Mouse (Mus musculus) brain, embryonic 14.5 days (tissue): Measurements from ENCODE around the gene Acoxl. TPM values are rescaled to one million over a fixed set of nuclear protein-coding genes. Genes with fewer than 3 reads are reported as not detected.

ENCODE experiments used
- DNase-seq: peaks from one replicate; pipeline ENCODE4 v3.0.0-alpha.2; 2011; ENCODE audit warnings: low read depth
- CTCF ChIP-seq: fragments of 200-500 bp; IDR thresholded peaks from 2 replicates; pipeline ENCODE4 v1.5.1; 2012; ENCODE audit warnings: inconsistent platforms, mild to moderate bottlenecking, moderate library complexity, borderline replicate concordance; ENCODE audit not compliant: insufficient read depth, insufficient read length; ENCODE audit errors: extremely low read depth
- POLR2A ChIP-seq: fragments of 200-500 bp; IDR thresholded peaks from 2 replicates; pipeline ENCODE4 v1.6.1; 2012; ENCODE audit warnings: mild to moderate bottlenecking, inconsistent platforms, borderline replicate concordance; ENCODE audit not compliant: poor library complexity, insufficient read depth, insufficient read length, severe bottlenecking; ENCODE audit errors: extremely low read depth
- polyA plus RNA-seq: library from polyadenylated mRNA; depleted of rRNA; stranded (reverse); fragments of >200 nt; gene quantifications from 2 replicates; pipeline ENCODE4 v1.2.3, GENCODE M21; 2012

The Acoxl gene
- polyA plus RNA-seq, 1 experiment = 0.04 TPM

DNA sequence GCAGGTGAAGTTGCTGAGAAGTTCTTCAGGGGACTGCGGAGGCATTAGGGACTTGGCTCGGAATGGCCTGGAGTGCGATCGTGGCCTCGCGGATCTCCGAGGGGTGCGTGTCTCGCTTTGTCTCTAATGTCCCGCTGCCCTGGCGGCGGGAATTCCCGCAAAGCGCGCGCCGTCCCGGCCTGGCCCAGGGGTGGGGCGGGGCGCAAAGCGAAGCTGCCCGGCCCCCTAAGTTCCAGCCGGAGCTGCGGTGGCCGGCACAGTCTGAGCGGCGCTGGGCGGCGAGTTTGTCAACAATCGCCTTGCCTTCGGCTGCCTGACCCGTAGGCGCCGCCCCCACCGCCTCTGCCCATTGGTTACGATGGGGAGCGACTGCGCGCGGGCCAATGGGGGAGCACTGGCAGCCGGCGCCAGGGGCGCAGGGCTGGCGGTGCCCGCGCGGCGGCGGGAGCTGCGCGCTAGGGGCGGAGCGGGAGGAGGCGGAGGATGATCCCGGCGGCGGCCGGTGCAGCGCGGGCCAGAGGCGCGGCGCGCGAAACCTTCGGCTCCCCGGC is 288.5 kb downstream of the Acoxl start:
- TF ChIP-seq POLR2A (peak; percentile 96), CTCF (no peak)
- peak; percentile 97 for DNase-seq

DNA sequence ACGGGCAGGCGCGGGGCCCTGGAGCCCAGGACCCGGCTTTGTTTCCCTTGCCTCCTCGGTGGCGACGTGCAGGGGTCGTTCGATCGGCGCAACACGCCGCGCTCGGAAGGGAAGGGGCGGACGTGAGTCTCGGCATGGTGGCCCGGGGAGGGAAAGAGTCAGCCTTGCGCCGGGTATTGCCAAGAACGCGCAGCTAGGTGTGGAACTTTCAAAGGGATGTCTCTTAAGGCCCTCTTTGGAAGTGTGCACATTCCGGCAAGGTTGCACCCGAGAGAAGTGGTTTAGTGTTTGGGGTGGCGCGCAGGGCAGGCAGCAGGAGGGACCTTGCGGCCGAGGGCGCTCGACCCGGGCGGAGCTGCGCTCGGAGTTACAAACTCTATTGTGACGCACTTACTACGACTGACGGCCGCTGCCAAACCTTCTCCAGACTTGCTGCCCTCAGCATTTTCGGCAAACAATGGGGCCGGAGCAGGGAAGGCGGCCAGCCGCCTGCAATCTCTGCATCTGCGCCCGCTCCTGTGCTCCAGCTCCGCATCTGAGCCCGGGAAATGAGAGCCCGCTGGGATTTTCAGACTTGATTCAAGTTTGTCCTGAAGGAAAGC is 289.1 kb downstream of the Acoxl start:
- no peak for TF ChIP-seq POLR2A
- no peak for TF ChIP-seq CTCF
- DNase-seq = peak; percentile 86

- DNase-seq = no peak
- TF ChIP-seq POLR2A = no peak
- TF ChIP-seq CTCF = no peak
These were observed 289.9 kb downstream of the Acoxl start for GRCm38 (mm10) chr2:128128532-128128931.

- no peak for DNase-seq
- no peak for TF ChIP-seq CTCF
- TF ChIP-seq POLR2A = no peak
These were observed 292.8 kb downstream of the Acoxl start for GRCm38 (mm10) chr2:128131503-128131902.

- TF ChIP-seq POLR2A = no peak
- no peak for TF ChIP-seq CTCF
- DNase-seq = no peak
These were observed 294.0 kb downstream of the Acoxl start for GRCm38 (mm10) chr2:128132635-128133034.

GRCm38 (mm10) chr2:128133865-128134264 is 295.2 kb downstream of the Acoxl start:
- TF ChIP-seq CTCF (no peak), POLR2A (no peak)
- no peak for DNase-seq

- TF ChIP-seq POLR2A (no peak), CTCF (no peak)
- no peak for DNase-seq
These were observed 295.8 kb downstream of the Acoxl start for GRCm38 (mm10) chr2:128134474-128134873.

DNA sequence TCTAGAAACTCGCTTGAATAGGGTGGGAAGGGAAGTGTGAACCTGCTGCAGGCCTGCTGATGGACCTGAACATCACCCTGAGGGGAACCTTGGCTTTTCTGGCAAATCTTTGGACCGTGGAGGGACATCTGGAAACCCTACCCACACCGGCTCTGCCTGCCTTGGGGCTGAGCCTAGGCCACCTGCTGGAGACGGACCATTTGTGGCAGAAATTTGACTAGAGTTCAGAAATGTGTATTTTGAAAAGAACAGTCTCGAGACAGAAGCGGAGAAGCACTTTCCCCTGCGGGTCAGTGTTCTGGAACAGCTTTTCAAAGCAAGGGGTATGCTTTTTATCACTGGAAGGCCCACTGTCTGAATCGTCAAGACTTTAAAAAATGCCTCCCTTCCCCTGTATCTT is 296.3 kb downstream of the Acoxl start:
- TF ChIP-seq POLR2A (no peak), CTCF (no peak)
- no peak for DNase-seq

DNA sequence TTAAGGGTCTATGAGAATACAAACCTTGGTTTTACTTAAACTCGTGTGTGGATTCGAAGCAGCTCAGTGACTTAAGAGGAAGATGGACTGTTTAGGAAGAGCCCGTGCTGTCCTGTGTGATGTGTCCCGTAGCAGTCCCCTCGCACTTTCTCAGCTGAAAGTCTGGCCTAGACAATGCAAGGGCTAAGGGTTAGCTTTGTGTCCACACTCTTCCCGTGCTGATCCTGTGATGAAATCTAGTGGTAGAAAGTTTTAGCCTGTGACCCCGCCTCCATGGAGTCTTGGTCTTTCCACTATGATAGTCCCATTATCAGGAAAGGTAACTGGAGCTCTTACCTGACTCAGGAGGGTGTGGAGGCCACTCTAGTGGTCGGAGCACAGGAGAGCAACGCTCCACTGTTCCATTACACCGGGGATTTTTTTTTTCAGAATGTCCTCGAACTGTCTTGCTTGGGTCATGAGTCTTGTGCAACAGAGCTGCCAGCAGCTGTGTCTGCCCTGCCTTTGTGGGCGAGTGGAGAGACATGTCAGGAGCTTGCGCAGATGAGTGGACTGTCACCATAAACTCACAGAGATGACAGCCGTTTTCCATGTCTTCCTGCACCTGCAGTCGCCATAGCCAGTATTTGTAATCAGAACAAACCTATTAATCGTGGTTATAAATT is 298.2 kb downstream of the Acoxl start:
- TF ChIP-seq POLR2A = no peak
- TF ChIP-seq CTCF = no peak
- no peak for DNase-seq

- no peak for TF ChIP-seq CTCF
- no peak for TF ChIP-seq POLR2A
- DNase-seq = peak; percentile 41
These were observed 299.0 kb downstream of the Acoxl start for GRCm38 (mm10) chr2:128137480-128138276.

GRCm38 (mm10) chr2:128138924-128139323 is 300.2 kb downstream of the Acoxl start:
- DNase-seq = peak; percentile 80
- TF ChIP-seq POLR2A (no peak), CTCF (no peak)
